Mouse (Mus musculus): ENCODE measurements around the gene 2610001J05Rik. TPM values are rescaled to one million over a fixed set of nuclear protein-coding genes. Genes with fewer than 3 reads are reported as not detected.

2610001J05Rik gene
- 10 to 100 TPM; 31.2 to 35.1 TPM for total RNA-seq (2023)

GRCm38 (mm10) chr6:13870919-13871624 lies at the start of gene 2610001J05Rik:
Gene 2610001J05Rik (minus strand): TSS chr6:13871518.

GRCm38 (mm10) chr6:13839345-13840054 lies 31.8 kb downstream of the 2610001J05Rik start, which contains the start of gene Gpr85:
Gene Gpr85 (minus strand): TSS chr6:13839942.

Other genes with a start within 250 kb of the 2610001J05Rik start
- gene Bmt2, start 193.6 kb downstream of the 2610001J05Rik start, total RNA-seq (2023) = 10 to 100 TPM; 26.9 to 27.2 TPM
- gene Gpr85, start 31.6 kb downstream of the 2610001J05Rik start, total RNA-seq (2023) = under 1 TPM in 1 of 2 experiments, not detected in 1; 0.24 TPM

All from B cell, adult 67 days (primary cell).